Mouse (Mus musculus) urinary bladder, adult 2 months (tissue): Measurements from ENCODE around the gene Aqr. TPM values are rescaled to one million over a fixed set of nuclear protein-coding genes. Genes with fewer than 3 reads are reported as not detected.

ENCODE experiments used
- DNase-seq: peaks from one replicate; pipeline ENCODE4 v3.0.0; 2022; ENCODE audit warnings: low spot score
- polyA plus RNA-seq: library from polyadenylated mRNA; depleted of rRNA; stranded (reverse); fragments of >200 nt; gene quantifications from 2 replicates; pipeline ENCODE4 v1.2.3, GENCODE M21; 2012

Aqr gene
- polyA plus RNA-seq, 1 experiment = 24.6 TPM

- no peak for DNase-seq
Measured at GRCm38 (mm10) chr2:114135777-114136176, 51.0 kb downstream of the Aqr start.

DNA sequence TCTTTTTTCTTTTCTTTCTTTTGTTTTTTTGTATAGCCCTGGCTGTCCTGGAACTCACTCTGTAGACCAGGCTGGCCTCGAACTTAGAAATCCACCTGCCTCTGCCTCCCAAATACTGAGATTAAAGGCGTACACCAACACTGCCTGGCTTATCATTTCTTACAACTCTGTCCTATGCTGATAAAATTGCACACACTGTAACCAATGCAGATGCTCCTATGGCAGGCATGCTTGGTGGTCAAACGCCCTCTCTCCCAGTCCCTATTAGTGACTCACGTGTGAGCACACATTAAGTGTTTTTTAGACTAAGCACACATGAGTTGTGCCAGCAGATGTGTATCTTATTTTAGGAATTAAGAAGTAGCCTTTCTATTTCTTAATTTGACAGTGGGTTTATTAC, 53.5 kb downstream of the Aqr start:
- DNase-seq = no peak

GRCm38 (mm10) chr2:114130657-114131056, 56.2 kb downstream of the Aqr start:
- no peak for DNase-seq

- DNase-seq = no peak
Measured at GRCm38 (mm10) chr2:114123304-114123703, 63.5 kb downstream of the Aqr start.

GRCm38 (mm10) chr2:114119451-114119850, 67.4 kb downstream of the Aqr start:
- no peak for DNase-seq

GRCm38 (mm10) chr2:114117665-114118064, 69.2 kb downstream of the Aqr start:
- no peak for DNase-seq

DNA sequence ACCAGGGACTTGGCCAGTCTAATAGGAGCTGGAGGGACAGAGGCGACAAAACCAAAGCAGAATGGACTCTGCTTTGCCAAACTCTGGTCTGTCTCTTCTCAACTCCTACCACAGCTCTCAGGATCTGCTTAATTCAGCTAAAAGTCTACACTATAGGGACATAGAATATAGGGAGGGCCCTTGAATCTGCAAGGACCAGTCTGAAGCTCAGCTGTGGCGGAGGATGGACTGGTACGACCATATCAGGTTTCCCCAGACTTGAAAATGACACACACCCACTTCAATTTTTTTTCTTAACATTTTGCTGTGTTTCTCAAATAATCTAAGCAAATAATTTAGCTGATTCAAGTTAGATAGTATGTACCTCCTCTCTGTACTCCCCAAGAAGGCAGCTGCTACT, 69.6 kb downstream of the Aqr start:
- no peak for DNase-seq

GRCm38 (mm10) chr2:114115563-114115962, 71.3 kb downstream of the Aqr start:
- DNase-seq = no peak

GRCm38 (mm10) chr2:114107288-114108278, 79.2 kb downstream of the Aqr start:
- DNase-seq = no peak

DNA sequence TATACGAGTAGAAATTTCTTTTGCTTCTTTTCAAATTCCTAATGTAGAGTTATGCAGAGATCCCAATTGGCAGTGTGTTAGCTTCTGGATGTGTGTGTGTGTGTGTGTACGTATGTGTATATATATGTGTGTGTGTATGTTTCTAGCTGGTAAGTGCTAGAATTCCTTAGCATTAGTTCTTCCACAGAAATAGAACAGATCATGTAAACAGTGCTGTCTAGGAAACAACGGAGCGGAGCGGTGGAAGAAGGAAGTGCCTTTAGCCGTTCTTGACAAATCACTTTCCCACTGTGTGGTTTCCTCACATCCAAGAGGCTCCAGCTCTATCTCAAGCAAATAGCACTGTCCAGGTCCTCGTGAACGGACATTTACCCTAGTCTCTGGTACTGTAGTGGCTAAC, 80.4 kb downstream of the Aqr start:
- no peak for DNase-seq

DNA sequence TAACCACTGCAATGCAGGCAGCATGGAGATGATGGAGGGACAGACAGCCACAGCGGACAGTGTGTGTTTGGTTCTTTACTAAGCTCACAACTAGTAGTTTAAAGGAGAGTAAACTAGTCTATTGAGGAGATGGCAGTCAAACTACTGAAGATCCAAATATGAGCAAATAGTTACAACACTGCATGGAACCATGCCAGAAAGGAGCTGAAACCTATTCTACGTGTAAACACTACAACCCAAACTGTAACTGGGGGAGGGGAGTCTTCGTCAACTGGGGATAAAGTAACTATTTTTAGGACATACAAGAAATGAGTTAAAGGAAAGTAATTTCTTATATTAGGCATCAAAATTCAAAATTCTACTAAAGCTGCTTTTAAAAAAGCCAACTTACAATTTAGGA, 84.4 kb downstream of the Aqr start:
- DNase-seq = no peak

- DNase-seq = no peak
Measured at GRCm38 (mm10) chr2:114100834-114101233, 86.0 kb downstream of the Aqr start.

GRCm38 (mm10) chr2:114099816-114100215, 87.0 kb downstream of the Aqr start:
- DNase-seq = no peak

- no peak for DNase-seq
Measured at GRCm38 (mm10) chr2:114099109-114099508, 87.7 kb downstream of the Aqr start.

DNA sequence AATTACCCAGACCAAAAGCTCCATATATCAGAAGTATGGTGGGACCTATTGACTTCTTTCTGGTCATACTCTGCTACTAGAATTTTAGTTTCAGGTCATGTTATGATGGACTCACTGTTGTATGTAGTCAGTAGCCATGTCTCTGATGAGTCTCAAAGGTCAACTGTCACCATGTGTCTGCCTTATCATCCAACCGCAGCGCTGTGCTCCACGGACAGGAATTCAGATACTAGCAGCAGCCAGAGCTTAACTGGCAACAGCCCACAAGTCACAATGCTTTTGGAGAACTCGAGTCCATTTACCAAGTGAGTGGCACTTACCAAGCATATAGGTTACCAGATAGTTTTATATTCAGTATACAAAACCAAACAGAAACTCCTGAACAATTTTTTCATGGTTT, 89.2 kb downstream of the Aqr start:
- no peak for DNase-seq

DNA sequence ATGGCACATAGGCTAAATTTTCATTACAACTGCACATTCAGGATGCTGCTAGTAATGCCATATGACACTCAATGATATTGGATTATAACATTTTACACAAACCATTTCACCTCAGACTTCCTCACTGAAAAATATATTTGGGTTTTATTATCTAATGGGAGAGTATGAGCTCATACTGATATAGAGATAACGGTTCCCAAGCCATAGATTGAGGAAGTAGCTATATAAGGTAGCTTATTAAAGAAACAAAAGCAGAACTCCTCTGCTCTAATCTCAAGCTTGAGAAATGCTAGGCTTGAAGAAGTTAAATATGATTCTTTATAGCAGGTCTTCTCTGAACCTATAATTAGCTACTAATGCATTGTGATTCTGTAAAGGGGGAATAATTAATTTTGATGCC, 90.3 kb downstream of the Aqr start:
- DNase-seq = no peak

GRCm38 (mm10) chr2:114095348-114095747, 91.5 kb downstream of the Aqr start:
- DNase-seq = no peak

DNA sequence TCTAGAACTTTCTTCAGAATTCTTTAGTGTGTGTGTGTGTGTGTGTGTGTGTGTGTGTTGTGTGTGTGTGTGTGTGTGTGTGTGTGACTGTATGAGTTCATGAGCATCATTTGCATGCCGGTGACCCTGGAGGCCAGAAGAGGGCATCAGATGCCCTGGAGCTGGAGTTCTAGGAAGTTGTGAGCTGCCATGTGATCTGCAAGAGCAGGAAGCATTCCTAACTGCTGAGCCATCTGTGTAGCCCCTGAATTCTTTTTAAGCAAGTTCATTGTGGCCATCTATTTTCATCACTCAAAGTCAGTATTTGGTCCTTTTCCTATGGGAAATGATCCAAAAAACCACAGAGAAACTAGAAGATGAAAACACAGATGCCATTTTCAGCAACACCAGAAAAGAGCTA, 92.1 kb downstream of the Aqr start:
- no peak for DNase-seq

DNA sequence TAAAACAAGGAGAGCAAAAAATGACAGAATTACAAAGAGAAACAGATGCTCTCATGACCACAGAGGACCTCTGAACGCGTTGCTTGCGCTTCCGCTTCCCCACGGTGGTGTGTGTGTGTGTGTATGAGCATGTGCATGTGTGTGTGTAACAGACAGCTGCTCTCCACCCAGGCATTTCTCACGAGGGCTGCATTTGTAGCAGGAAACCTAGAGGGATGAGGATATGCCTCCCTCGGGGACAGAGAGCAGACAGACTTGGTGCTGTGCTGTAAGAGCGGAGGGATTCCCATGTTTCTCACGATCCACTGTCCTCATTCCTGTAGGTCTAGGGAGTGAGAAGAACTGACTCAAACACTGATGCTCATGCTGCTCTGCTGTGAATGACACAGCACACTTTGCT, 93.2 kb downstream of the Aqr start:
- DNase-seq = no peak

DNA sequence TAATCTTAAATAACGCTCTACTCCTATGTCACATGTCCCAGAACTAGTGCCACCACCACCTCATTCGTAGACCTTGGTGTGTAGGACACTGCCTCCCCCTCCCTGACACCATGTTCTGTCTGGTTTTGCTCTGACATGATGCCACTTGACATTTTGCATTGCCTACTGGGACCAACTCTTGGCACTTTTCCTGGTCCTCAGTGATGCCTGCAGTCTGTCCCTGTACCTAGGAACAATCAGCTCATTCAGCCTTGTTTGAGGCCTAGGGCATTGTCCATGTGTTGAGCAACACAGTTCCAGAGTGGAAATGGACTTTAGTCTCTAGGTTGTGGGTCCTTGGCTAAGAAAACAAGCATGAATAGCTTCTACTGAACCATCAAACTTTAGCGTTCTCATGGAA, 97.0 kb downstream of the Aqr start:
- no peak for DNase-seq

GRCm38 (mm10) chr2:114087271-114087670, 99.6 kb downstream of the Aqr start:
- DNase-seq = no peak

DNA sequence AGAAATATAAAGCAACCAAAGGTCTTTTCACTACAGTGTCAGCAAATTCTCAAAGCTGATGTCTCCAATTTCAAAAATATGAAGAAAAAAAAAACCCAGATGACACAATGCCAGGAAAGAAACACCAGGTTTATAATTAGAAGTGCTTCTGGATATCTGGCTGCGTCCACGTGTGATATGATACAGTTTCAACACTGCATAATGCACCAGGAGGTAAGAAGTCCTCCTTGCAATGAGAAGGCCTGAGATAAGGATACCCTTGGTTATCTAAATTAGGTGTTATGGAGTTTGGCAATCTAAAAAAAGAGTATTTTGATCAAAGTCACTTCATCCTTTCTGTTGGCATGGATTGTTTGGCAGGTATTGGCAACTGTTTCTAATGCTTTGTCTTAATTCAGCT, 114.9 kb downstream of the Aqr start:
- no peak for DNase-seq

- DNase-seq = no peak
Measured at GRCm38 (mm10) chr2:114066226-114066625, 120.6 kb downstream of the Aqr start.

DNA sequence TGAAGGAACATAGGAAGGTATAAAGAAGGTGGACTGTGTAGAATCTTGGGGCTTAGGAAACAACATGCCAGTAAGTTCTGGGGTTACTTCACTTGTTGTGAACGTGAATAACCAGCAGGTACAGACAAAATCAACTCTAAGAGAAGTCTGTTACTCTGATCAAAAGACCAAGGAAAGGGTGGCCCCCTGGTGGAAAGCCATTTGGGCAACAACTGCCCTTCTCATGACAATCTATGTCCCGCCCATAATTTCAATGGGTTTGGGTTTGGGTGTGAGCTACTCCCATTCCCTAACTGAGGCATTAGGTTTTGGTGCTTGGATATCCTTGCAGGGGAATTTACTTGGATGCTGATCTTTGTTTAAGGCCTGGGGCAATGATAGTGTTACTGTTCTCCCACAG, 122.8 kb downstream of the Aqr start:
- DNase-seq = no peak
